Mouse (Mus musculus) right cerebral cortex, postnatal 14 days (tissue): ENCODE measurements at regions not wholly inside any gene's neighbourhood (a gene's known extent, or its start where the extent isn't known, plus 50 kb on each side); places are given as distances from the start of the nearest gene placed in this dataset.
"Not testable (repeated sequence)": the region's sequence is repeated elsewhere in the genome, so short reads cannot be mapped to it uniquely, and the experiment has no call there.

Experiments used
- DNase-seq: peaks from one replicate; pipeline ENCODE4 v3.0.0; 2022

- no peak for DNase-seq
Measured at GRCm38 (mm10) chrX:99732526-99732925, 88.3 kb upstream of the Tmem28 start.

- peak; percentile 29 for DNase-seq
Measured at GRCm38 (mm10) chrX:99725101-99725500, 95.7 kb upstream of the Tmem28 start.

GRCm38 (mm10) chrX:99695366-99695765, 125.5 kb upstream of the Tmem28 start:
- no peak for DNase-seq

- no peak for DNase-seq
Measured at GRCm38 (mm10) chrX:99690971-99691370, 129.8 kb upstream of the Tmem28 start.

DNA sequence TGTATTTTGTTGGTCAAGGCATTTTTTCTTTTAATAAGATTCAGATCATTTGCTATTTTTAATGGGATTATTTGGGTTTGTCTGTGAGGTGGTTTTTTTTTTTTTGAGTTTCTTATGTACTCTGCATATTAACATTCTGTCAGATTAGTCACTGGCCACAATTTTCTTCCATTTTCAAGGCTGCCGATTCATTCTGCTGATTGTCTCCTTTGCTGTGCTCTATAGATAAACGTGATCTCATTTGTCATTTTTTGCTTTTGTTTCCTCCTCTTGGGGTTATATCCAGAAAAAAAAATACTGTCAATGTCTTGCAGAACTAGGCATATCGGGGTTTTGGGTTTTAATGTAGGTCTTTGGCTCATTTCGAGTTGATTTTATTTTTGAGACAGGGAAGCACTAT, 131.1 kb upstream of the Tmem28 start:
- DNase-seq = no peak

DNA sequence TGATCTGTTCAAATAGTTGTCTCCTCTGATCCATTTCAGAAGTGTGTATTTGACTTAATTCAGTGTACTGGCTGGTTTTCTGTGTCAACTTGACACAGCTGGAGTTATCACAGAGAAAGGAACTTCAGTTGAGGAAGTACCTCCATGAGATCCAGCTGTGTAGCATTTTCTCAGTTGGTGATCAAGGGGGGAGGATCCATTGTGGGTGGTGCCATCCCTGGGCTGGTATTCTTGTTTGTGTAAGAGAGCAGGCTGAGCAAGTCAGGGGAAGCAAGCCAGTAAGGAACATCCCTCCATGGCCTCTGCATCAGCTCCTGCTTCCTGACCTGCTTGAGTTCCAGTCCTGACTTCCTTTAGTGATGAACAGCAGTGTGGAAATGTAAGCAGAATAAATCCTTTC, 138.3 kb upstream of the Tmem28 start:
- not testable (repeated sequence) for DNase-seq

GRCm38 (mm10) chrX:99667596-99667995, 153.2 kb upstream of the Tmem28 start:
- DNase-seq = no peak

GRCm38 (mm10) chrX:99662566-99662965, 158.3 kb upstream of the Tmem28 start:
- no peak for DNase-seq

DNA sequence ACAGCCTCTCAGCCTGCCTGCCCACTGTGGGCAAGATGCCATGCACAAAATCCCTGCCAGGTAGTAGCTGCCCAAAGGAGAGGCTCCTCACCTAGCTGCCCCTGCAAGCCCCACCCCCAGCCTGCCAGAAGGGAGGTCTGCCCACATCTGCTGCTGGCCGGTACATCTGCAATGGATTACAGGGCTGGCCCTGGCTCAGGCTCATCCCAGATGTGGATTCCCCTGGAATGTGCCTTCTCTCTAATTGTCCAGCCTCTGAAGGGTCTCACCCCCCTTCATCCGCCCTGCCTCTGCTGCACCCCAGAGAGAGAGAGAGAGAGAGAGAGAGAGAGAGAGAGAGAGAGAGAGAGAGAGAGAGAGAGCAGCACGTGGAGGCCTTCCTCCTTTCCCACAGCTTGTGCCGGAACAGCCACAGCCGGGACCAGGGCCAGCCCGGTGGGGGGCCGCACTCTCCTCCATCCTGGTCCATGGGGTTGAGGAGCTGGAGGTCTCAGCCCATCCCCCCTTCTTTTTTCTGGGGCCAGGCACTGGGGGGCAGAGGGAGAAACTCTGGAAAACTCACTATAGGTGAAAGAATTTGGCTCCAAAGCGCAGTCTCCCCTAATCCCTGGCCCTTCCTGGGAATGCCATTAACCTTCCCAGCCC, 161.2 kb upstream of the Tmem28 start:
- DNase-seq = no peak

DNA sequence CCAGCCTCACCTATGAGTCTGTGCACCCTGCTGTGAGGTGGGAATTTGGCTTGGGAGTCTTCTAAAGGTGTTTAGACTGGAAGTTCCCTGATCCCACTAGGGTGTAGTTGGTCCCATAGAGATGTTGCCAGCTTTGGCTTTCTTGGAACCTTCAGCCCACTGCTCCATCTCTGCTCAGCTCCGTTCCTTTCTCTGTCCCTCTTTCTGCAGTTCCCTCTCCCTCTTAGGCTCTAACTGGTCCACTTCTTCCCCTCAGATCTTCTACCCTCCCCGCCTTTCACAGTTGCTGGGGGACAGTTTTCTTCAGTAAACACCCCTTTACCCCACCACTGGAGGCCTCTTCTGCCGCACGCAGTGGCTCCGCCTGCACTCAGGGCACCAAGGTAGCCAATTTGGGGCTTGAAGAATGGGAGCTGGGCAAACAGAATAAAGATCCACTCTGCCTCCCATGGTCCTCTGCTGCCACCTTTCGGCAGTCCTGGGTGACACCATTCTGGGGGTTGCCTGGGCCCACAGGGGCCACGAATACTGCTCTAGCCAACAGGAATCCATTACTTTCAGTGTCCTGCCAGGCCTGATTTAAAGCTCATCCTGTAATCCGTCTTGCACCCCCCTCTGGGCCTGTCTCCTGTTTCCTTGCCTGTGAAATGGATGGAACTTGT, 162.9 kb upstream of the Tmem28 start:
- peak; percentile 56 for DNase-seq

DNA sequence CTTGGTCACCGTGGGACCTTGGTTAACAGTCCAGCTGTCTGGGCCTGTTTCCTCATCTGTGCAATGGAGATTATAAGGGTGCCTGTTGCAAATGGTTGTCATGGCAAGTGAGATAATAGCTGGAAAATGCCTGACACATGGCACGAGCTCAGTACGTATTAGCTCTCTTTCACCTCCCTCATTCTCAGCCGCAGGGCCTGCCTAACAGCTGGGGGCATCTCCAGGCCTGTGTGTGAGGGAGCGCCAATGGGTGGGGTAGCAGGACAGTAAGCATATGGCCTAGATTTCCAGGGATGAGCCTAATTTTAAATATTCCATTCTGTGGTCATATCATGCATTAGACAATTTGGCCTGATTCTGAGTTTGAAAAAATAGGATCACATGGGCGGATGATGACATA, 163.8 kb upstream of the Tmem28 start:
- no peak for DNase-seq

GRCm38 (mm10) chrX:99632211-99632775, 161.2 kb upstream of the Pja1 start:
- DNase-seq = no peak

- DNase-seq = no peak
Measured at GRCm38 (mm10) chrX:99624515-99625179, 153.6 kb upstream of the Pja1 start.

DNA sequence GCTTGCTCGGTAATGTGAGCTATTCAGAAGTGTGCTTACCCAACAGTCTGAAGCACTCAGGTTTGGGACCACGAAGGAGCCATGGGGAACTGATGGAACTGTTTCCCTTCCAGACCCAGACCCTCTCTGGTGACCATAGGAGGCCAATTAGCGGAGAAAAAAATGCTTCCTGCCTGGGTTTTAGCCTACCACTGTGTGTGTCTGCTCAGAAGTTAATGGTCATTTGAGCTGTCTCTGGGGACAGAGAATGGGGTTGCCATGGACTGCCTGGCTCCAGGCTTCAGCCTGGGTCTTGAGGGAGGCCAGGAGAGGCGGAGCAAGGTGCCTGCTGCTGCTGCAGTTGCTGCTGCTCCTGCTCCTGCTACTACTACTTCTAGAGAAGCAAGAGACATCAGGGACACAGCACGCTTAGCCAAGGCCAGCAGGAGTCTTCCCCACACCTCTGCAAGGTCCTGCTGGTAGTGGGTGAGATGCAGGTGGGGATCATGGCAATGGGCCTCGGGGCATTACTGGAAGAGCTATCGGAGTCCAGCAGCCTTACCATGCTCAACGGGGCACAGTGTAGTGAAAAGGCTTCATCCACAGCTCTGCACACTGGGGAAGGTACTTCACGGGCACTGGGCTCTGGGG, 141.2 kb upstream of the Pja1 start:
- no peak for DNase-seq

DNA sequence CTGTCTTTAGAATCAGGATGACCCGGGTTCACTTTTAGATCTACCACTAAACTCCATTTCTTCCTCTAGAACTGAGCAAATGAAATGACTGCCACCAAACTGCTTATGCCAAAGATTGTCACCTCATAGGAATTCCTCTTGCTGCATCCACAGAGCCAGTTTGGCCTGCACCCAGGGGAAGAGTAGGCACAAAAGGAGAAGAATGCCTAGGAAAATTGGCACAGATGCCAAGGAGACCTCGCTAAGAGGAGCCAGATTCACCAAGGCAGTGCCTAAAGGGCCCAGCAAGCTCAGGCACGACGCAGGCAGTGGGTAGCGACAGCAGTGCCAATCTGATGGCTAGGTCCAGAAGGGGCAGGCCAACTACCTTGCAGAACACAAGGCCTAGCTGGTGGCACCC, 139.0 kb upstream of the Pja1 start:
- no peak for DNase-seq

DNA sequence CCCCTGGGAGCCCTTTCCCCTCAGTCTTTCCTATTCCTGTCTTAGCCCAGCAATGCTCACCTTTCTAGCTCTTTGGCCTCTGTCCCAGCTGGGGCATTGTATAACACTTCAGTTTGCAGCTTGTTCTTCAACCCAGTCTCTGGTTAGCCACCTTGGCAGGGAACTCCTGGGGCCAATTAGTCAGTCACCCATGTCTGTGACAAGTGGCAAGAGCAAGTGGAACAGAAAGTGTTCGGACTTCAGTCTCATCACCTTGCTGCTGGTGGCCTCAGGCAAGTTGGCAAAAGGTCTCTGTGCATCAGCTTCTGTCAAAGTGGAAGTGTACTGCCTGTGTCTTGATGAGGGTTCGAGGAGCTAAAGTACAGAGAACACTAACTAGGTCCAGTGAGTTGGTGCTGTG, 138.5 kb upstream of the Pja1 start:
- no peak for DNase-seq

DNA sequence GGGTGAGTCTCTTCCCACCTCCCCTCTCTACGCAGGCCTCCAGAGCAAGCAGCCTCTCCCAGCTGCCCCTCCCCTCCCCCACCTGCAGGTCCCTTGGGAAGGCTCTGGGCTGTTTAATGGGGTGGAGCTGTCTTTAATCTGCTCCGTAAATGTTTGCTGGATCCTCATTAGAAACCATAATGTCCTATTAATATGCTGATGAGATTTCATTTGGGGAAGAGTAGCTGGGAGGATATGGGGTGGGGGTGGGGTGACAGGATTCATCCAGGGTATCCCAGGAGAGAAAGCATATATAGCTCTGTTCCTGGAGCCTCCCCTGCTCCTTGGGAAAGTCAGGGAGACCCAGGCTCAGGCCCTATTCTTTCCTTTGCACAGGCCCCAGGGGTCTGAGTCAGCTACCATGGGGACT, 137.2 kb upstream of the Pja1 start:
- DNase-seq = no peak

- DNase-seq = no peak
Measured at GRCm38 (mm10) chrX:99605084-99605824, 134.2 kb upstream of the Pja1 start.

DNA sequence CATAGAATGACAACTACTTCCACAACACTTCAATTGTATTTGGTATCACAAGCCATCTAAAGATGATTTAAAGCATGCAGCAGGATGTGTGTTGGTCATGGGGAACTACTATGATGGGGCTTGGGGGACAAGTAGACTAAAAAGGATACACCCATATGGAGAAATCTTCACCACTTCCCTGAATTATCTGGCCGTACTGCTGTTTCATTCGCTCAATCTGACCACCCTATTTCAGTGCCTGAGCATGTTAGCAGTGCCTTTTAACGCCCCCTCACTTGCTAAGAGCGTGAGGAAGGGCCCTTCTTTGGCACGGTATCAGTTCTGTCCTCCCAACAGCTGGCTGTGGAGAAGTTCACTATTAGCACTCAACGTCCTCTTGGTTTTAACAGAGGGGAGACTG, 132.6 kb upstream of the Pja1 start:
- no peak for DNase-seq

DNA sequence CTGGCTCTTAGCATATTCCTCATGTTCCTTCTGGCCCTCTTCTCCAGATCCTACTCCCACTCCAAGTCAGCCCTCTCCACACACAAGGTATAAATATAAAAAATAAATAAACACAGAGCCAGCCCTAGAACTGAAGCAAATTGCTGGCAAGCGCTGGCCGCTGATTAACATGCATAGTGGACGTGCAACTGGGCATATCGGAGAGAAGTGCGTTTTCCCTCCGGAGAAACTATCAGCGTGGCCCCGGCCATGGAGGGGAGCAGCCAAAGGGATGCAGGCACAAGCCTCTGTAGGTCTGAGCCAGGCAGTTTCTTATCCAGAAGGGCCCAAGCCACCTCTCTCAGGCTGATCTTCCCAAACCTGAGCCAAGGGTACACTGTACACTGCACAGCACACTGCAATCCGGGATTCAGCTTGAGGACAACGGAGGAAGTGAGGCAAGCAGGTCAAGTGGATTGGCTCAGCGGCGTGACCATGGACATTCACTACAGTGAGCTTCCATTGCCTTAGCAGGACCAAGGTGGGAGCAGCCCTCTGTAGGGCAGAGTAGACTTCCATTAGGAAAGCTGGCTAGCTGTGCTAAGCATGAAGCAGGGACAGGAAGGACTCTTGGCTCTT, 131.3 kb upstream of the Pja1 start:
- no peak for DNase-seq

DNA sequence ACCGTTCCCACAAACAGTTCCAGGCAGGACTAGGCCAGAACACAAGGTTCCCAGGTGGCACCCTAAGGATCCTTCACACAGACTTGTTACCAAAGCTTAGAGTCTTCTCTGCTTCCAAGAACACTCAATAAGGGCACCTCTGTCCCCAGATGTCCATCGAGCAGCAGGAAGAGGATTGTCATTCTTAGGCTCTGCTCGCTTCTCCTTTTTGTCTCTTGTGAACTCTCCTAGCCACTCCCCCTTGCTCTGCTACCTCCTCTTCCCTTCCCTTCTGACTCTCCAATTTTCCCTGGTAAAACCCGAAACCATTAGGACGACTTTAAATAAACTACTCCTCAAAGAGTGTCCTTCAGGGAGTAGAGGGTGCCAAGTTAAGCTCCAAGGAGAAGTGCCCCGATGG, 124.4 kb upstream of the Pja1 start:
- DNase-seq = no peak

- no peak for DNase-seq
Measured at GRCm38 (mm10) chrX:99593872-99594487, 122.9 kb upstream of the Pja1 start.
